Mouse (Mus musculus): ENCODE results near the gene Krtap4-7.
"Not testable (repeated sequence)": the region's sequence is repeated elsewhere in the genome, so short reads cannot be mapped to it uniquely, and the experiment has no call there.

- not testable (repeated sequence) for TF ChIP-seq HCFC1 (IDR thresholded peaks at IDR 0.05; ENCODE audit: borderline replicate concordance, insufficient read depth, low read length); MAFK (IDR thresholded peaks at IDR 0.05; ENCODE audit: insufficient read depth, low read depth, low read length)
These were observed 40.7 kb downstream of the Krtap4-7 start, which contains the start of gene Gm11938 for GRCm38 (mm10) chr11:99603208-99603607.
